Mouse (Mus musculus) E14TG2a.4 (cell line): ENCODE measurements around the gene Phf24.

Experiments used
- CTCF ChIP-seq: conservative IDR thresholded peaks from 2 replicates; pipeline ENCODE4 v1.5.1; 2014; ENCODE audit warnings: low read length
- POU5F1 ChIP-seq: IDR thresholded peaks from 2 replicates; pipeline ENCODE4 v1.6.1; 2014; ENCODE audit warnings: low read length, borderline replicate concordance

- TF ChIP-seq CTCF, result no peak
- TF ChIP-seq POU5F1, result no peak
Measured at GRCm38 (mm10) chr4:42917402-42917774, 928 bp downstream of the Phf24 start.
